Mouse (Mus musculus) gastrocnemius, postnatal 25 days (tissue): ENCODE results near the gene Otop3. TPM values are rescaled to one million over a fixed set of nuclear protein-coding genes. Genes with fewer than 3 reads are reported as not detected.

ENCODE experiments used
- DNase-seq: peaks from one replicate; pipeline ENCODE4 v3.0.0; 2022
- total RNA-seq, 2 experiments: library from RNA; stranded (reverse); gene quantifications; 1 replicate in 1 of 2; 2 replicates in 1 of 2; pipeline ENCODE4 v1.2.3; 2021

Otop3 gene
- total RNA-seq, 2 experiments from 2014 or later, result not detected

DNA sequence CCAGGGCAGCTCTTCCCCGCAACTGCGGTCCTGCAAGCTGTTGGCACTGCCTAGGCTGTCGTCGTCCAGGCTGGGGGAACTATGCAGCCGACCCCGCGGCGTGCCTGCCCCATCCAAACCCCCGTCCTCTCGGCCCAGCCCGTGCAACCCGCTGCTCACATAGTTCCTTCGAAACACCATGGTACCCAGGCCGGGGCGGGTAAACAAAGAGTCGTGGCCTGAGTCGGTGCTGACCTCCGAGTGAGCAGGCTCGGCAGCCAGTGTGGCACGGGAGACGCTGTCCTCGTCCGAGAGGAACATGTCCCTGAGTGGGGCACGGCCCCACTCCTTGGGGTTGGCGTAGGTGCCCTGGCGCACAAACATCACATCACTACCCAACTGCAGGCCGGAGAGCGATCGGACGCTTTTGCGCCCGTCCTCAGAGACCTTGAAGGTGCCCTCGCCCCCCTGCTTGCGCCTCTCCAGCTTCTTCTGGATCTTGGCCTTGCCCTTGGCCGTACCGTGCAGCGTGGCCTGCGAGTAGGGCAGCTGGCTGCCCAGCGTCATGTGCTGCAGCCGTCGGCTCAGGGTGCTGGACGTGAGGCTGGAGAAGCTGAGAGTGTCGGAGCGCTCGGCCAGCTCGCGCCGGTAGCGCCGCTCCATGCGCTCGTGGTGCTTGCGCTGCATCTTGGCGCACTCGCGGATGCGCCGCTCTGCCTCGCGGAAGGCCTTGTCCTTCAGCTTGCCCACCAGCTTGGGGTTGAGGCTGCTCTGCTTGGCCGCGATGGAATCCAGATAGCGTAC is 16.1 kb upstream of the Otop3 start:
- DNase-seq, result no peak

GRCm38 (mm10) chr11:115319704-115320383 is 14.7 kb upstream of the Otop3 start:
- peak; percentile 59 for DNase-seq

DNA sequence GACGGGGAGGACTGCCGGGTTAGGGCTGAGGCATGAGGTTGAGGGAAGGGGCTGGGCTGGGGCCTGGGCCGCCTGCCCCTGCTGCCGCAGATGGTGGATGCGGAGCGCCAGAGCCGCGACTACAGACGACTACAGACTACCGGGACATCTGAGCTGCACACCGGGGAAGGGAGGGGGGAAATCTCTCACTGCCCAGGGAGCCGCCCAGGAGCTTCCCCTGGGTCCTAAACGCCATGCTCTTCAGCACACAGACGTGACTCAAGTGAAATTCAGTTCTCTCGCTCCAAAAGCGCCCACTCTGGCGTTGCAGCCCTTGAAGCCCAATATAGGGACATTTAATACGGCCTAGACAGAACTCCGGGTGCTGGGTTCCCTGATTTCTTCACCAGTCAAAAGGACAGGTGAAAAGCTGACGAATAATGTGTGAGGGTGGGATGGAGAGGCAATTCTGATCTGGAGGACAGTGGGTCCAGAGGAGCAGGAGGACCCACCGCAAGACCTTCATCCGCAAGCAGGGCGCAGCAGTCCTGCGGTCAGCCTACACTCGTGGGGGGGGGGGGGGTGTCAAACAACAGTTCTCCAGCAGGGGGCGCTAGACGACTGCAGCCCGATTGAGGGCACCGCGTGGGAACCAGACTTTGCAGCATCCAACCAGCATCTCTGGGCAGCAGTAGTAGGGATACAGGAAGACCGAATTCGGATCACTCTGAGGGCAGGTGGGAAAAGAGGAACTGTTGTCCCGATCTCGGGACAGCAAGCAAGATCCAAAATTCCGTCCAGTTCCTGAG is 12.4 kb upstream of the Otop3 start, which contains the start of gene Ush1g:
Ush1g (minus strand) TSS at position 136 of the 788 bp plus-strand sequence.
- no peak for DNase-seq

GRCm38 (mm10) chr11:115323354-115323753 is 11.2 kb upstream of the Otop3 start:
- DNase-seq, result no peak

DNA sequence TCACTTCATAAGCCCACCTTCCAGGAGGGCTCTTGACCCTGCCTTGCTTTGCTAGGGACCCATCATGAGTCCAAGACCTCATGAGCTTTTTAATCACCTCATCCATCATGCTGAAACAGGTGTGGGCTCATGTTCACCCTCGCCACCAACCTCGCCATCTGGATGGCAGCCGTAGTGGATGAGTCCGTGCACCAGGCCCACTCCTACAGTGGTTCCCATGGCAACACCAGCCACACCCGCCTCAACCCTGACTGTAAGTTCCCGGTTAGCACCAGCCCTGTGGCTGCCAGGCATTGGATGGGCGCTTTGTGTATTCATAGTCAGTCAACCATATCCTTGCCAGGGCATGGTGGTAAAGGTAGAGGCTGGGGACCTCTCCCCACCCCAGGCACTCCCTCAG is 7.8 kb upstream of the Otop3 start:
- DNase-seq, result no peak

- DNase-seq, result no peak
Measured at GRCm38 (mm10) chr11:115329339-115329738, 5.2 kb upstream of the Otop3 start.

GRCm38 (mm10) chr11:115335223-115335622 is 692 bp downstream of the Otop3 start:
- no peak for DNase-seq

GRCm38 (mm10) chr11:115336115-115336514 is 1.6 kb downstream of the Otop3 start:
- no peak for DNase-seq

DNA sequence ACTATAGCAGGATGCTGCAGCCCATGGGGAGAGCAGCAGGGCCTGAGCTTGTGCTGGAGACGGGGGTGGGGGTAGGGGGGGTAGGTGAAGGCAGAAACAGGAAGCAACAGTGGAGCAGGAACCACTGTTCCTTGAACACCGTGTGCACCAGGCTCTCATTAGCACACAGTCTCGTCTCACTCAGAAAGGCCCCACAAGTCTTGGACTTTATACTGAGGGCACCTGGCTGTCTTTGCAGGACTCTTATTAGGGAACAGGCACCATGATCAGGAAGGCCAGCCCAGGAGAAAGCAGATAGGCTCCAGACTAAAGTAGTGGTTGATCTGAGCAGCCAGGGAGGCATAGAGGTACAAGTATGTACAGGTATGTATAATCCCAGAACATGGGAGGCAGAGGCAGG is 2.8 kb downstream of the Otop3 start:
- DNase-seq, result no peak

GRCm38 (mm10) chr11:115337826-115338225 is 3.3 kb downstream of the Otop3 start:
- no peak for DNase-seq

DNA sequence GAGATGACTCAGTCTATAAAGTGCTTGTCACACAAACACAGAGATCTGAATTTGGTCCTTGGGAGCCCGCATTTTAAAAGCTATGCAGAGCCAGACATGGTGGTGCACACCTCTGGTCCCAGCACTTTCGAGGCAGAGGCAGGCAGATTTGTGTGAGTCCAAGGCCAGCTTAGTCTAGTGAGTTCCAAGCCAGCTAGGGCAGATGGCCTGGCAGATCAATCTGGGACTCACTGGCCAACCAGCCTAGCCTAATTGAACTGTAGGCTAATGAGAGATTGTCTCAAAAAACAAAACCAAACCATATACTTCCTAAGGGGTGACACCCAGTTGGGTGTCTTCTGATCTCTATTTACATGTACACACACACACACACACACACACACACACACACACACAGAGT is 6.7 kb downstream of the Otop3 start:
- no peak for DNase-seq

GRCm38 (mm10) chr11:115341866-115342265 is 7.3 kb downstream of the Otop3 start:
- DNase-seq, result no peak

GRCm38 (mm10) chr11:115344967-115345366 is 10.4 kb downstream of the Otop3 start:
- no peak for DNase-seq

DNA sequence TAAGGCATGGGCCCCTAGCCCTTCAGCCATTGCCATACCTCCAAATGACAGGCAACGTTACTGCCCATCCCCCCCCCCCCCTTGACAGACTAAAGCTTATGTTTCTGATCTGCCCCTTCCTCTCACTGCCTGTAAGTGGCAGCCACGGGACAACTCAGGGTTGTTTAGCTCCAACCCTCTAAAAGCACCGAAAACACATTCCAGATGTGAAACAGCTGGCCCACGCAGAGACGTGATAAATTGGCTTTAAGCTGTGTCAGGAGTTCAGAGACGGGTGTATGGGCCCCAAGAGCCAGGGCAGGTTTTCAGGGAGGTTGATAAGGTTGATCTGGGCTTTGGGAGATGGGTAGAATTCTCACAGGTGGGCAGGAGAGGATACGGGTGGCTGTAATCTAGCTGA is 11.0 kb downstream of the Otop3 start:
- DNase-seq, result no peak

GRCm38 (mm10) chr11:115348681-115349248 is 14.2 kb downstream of the Otop3 start:
- no peak for DNase-seq

DNA sequence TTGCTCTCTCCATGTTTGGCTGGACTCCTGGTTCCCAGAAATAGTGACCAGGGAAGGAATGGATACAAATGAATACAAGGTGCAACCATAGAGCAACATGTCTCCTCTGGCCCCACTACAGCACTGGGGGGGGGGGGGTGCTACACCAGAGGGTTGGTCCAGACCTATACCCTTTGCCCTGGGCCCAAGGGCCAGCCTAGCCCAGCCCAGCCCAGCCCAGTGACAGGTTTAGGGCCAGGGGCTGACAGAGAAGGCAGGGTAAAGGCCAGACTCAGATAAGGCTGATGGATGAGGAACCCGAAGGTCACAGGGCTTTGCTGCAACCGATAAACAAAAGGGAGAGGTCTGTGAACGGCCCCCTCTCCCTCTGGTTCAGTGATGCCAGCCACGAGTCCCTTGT is 15.4 kb downstream of the Otop3 start:
- DNase-seq, result no peak

- no peak for DNase-seq
Measured at GRCm38 (mm10) chr11:115353375-115353774, 18.8 kb downstream of the Otop3 start.

GRCm38 (mm10) chr11:115354183-115354582 is 19.7 kb downstream of the Otop3 start:
- DNase-seq, result peak; percentile 36

- peak; percentile 35 for DNase-seq
Measured at GRCm38 (mm10) chr11:115358468-115358867, 23.9 kb downstream of the Otop3 start.

GRCm38 (mm10) chr11:115359293-115359692 is 24.8 kb downstream of the Otop3 start:
- DNase-seq, result no peak

GRCm38 (mm10) chr11:115359726-115360125 is 25.2 kb downstream of the Otop3 start:
- no peak for DNase-seq

DNA sequence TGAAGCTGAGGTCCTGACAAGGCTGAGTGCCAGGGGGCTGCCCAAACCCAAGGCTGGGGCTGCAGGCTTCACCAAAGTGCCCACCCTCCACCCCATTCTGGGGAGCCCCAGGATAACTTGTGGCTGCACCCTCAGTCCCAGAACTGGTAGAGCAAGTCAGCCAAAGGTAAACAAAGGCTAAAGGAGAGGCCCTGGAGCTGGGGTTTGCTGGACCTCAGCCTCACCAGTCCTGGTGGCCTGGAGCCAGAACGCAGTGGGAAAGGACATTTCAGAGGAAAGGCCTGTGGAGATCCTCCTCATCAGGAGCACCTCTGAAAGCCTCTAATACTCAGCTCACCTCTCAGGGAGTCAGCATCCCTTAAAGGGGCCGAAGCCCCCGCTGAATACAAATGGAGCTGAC is 29.6 kb downstream of the Otop3 start:
- no peak for DNase-seq
